Mouse (Mus musculus): ENCODE measurements around the gene Pllp. TPM values are rescaled to one million over a fixed set of nuclear protein-coding genes. Genes with fewer than 3 reads are reported as not detected.

Gene Pllp
- polyA plus RNA-seq, 1 experiment from 2014 or later, result 16.6 TPM

DNA sequence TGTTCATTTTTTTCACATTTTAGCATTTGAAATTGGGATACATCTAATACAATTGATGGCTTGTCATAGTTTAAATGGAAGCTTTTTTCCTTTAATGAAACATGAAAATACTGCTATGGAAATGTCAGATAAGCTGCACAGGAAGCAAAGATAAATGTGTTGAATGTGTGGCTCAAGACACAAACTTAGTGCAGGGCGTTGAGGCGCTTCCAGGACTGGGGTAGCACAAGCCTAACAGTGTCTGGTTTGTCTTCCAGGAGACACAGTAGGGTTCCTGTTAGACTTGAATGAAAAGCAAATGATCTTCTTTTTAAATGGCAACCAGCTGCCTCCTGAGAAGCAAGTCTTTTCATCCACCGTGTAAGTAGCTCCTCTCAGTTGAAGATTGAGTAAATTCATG lies 46.6 kb downstream of the Pllp start:
- Histone ChIP-seq H3K27ac (no peak overlapping the region), H3K27me3 (ENCODE audit: insufficient read depth, low read length) (no peaks in the 10 kb centered on the region), H3K36me3 (ENCODE audit: insufficient read depth, low read length) (peaks cover 34% of the 10 kb centered on the region), H3K9ac (ENCODE audit: low read depth, low read length) (no peak overlapping the region), H3K9me3 (replicated peaks; ENCODE audit: low read length) (no peaks in the 10 kb centered on the region), H3K4me1 (replicated peaks; ENCODE audit: insufficient read depth, low read length) (no peaks in the 10 kb centered on the region), H3K4me3 (replicated peaks; ENCODE audit: low read depth, low read length) (no peak overlapping the region), H3K4me2 (ENCODE audit: low read length) (no peak overlapping the region)
- TF ChIP-seq CTCF (IDR thresholded peaks at IDR 0.05; ENCODE audit: low read depth), result no peak
- no peak for ATAC-seq (replicated peaks; ENCODE audit: low FRiP score, low read depth)
- no peak for DNase-seq (ENCODE audit: low spot score)
- 85% methylated on average over 3 of the region's 3 CpGs for WGBS

DNA sequence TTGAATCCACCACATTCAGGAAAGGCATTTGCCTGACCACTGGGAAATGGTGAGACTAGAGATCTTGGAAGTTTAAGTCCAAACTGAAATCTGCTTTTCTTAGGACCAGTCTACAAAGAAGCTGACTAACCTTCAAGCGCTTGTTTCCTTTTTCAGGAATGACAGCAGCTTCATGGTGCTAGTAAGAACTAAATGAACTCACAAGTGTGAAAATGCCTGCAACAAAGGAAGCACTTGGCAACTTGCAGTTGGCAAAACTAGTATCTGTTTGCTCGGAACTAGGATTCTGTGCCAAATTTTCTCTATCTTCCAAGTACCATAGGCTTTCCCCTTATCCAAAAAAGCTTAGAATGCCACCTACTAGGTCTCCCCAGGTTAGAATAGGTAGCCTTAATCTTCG lies 49.9 kb downstream of the Pllp start:
- Histone ChIP-seq H3K27ac (no peak overlapping the region), H3K4me3 (replicated peaks; ENCODE audit: low read depth, low read length) (no peak overlapping the region), H3K4me2 (ENCODE audit: low read length) (no peak overlapping the region), H3K4me1 (replicated peaks; ENCODE audit: insufficient read depth, low read length) (no peaks in the 10 kb centered on the region), H3K9ac (ENCODE audit: low read depth, low read length) (no peak overlapping the region), H3K36me3 (ENCODE audit: insufficient read depth, low read length) (peaks cover 26% of the 10 kb centered on the region), H3K9me3 (replicated peaks; ENCODE audit: low read length) (no peaks in the 10 kb centered on the region), H3K27me3 (ENCODE audit: insufficient read depth, low read length) (no peaks in the 10 kb centered on the region)
- DNase-seq (ENCODE audit: low spot score), result no peak
- 92% methylated on average over 3 of the region's 3 CpGs for WGBS
- no peak for ATAC-seq (replicated peaks; ENCODE audit: low FRiP score, low read depth)
- TF ChIP-seq CTCF (IDR thresholded peaks at IDR 0.05; ENCODE audit: low read depth), result no peak

DNA sequence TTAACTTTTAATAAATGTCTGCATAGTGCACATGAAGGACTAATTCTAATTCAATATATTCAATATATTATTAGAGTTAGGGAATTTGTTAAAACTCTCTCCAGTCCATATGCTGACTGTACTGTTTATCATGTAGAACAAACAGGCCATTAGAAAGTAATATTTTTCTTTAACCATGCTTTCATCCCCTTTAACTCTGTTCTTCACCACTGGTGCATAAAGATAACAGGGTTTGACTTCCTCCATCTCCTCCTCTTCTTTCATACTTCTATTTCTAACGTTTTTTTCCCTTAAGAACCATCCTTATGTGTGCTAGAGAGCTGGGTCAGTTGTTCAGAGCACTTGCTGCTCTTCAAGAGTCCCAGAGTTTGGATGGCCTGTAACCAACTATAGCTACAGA lies 50.9 kb downstream of the Pllp start:
- no peak for ATAC-seq (replicated peaks; ENCODE audit: low FRiP score, low read depth)
- Histone ChIP-seq H3K4me1 (replicated peaks; ENCODE audit: insufficient read depth, low read length) (no peaks in the 10 kb centered on the region), H3K27ac (no peak overlapping the region), H3K4me3 (replicated peaks; ENCODE audit: low read depth, low read length) (no peak overlapping the region), H3K9me3 (replicated peaks; ENCODE audit: low read length) (no peaks in the 10 kb centered on the region), H3K27me3 (ENCODE audit: insufficient read depth, low read length) (no peaks in the 10 kb centered on the region), H3K36me3 (ENCODE audit: insufficient read depth, low read length) (peaks cover 34% of the 10 kb centered on the region), H3K4me2 (ENCODE audit: low read length) (no peak overlapping the region), H3K9ac (ENCODE audit: low read depth, low read length) (no peak overlapping the region)
- no peak for TF ChIP-seq CTCF (IDR thresholded peaks at IDR 0.05; ENCODE audit: low read depth)
- WGBS, result 28% methylated on average over 1 of the region's 1 CpGs
- no peak for DNase-seq (ENCODE audit: low spot score)

DNA sequence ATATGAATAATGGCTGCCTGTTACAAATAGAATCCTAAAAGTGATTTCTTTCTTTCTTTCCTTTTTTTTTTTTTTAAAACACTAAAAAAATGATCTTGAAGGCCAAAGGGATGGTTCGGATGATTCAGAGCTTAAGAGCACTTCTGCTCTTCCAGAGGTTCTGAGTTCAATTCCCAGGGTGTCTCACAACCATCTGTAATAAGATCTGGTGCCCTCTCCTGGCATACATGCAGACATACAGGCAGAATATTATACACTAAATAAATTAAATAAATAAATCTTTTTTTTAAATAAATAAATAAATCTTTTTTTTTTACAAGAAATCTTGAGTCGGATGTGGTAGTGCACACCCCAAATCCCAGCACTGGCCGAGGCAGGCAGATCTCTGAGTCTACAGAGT lies 54.1 kb downstream of the Pllp start:
- Histone ChIP-seq H3K4me2 (ENCODE audit: low read length) (no peak overlapping the region), H3K27ac (no peak overlapping the region), H3K27me3 (ENCODE audit: insufficient read depth, low read length) (no peaks in the 10 kb centered on the region), H3K9ac (ENCODE audit: low read depth, low read length) (no peak overlapping the region), H3K4me3 (replicated peaks; ENCODE audit: low read depth, low read length) (no peak overlapping the region), H3K36me3 (ENCODE audit: insufficient read depth, low read length) (peaks cover 47% of the 10 kb centered on the region), H3K4me1 (replicated peaks; ENCODE audit: insufficient read depth, low read length) (no peaks in the 10 kb centered on the region), H3K9me3 (replicated peaks; ENCODE audit: low read length) (no peaks in the 10 kb centered on the region)
- WGBS, result 91% methylated on average over 3 of the region's 3 CpGs
- ATAC-seq (replicated peaks; ENCODE audit: low FRiP score, low read depth), result no peak
- no peak for DNase-seq (ENCODE audit: low spot score)
- TF ChIP-seq CTCF (IDR thresholded peaks at IDR 0.05; ENCODE audit: low read depth), result peak; percentile 35

DNA sequence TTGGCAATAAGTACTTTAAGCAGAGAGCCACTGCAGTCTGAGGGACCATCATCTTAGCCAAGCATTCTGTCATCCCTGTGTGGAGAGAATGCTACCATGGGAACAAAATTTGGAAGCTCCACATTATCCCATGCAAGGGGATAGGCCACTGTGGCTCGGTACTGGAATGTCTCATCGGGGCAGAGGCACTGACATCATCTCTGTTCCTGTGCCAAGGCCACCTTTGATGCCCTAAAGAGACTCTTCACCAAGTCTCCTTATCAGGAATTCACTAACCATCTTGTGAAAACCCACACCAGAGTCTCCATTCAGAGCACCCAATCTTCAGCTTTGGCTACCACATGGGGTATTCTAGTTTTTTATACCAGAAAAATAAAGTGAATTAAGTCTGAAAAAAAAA lies 54.9 kb downstream of the Pllp start:
- WGBS, result 96% methylated on average over 2 of the region's 2 CpGs
- no peak overlapping the region for H3K9ac ChIP-seq (ENCODE audit: low read depth, low read length)
- no peak overlapping the region for H3K4me2 ChIP-seq (ENCODE audit: low read length)
- H3K36me3 ChIP-seq (ENCODE audit: insufficient read depth, low read length), result peaks cover 45% of the 10 kb centered on the region
- TF ChIP-seq CTCF (IDR thresholded peaks at IDR 0.05; ENCODE audit: low read depth), result no peak
- H3K4me1 ChIP-seq (replicated peaks; ENCODE audit: insufficient read depth, low read length), result no peaks in the 10 kb centered on the region
- no peak overlapping the region for H3K27ac ChIP-seq
- no peak for DNase-seq (ENCODE audit: low spot score)
- no peak for ATAC-seq (replicated peaks; ENCODE audit: low FRiP score, low read depth)
- H3K27me3 ChIP-seq (ENCODE audit: insufficient read depth, low read length), result no peaks in the 10 kb centered on the region
- no peaks in the 10 kb centered on the region for H3K9me3 ChIP-seq (replicated peaks; ENCODE audit: low read length)
- H3K4me3 ChIP-seq (replicated peaks; ENCODE audit: low read depth, low read length), result no peak overlapping the region

DNA sequence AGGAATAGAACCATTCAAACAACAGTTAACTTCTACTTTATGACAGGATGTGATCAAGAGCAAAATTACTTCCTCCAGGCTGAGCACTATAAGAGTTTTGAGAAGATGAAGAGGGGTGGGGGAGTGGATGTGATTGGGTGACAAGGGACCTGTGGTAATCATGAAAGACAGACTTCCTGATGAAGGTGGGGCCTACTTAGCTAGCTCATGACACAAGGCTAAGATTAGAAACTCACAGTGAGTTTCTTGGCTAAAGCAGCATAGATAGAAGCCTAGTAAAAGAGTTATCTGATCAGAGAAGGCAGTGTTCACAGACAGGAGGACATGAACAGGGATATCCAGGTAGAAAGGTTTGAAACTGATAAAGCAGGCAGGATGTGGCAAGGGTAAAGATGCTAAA lies 61.9 kb downstream of the Pllp start:
- Histone ChIP-seq H3K4me1 (replicated peaks; ENCODE audit: insufficient read depth, low read length) (no peaks in the 10 kb centered on the region), H3K4me2 (ENCODE audit: low read length) (no peak overlapping the region), H3K9me3 (replicated peaks; ENCODE audit: low read length) (no peaks in the 10 kb centered on the region), H3K27ac (no peak overlapping the region), H3K4me3 (replicated peaks; ENCODE audit: low read depth, low read length) (no peak overlapping the region), H3K36me3 (ENCODE audit: insufficient read depth, low read length) (peaks cover 44% of the 10 kb centered on the region), H3K27me3 (ENCODE audit: insufficient read depth, low read length) (no peaks in the 10 kb centered on the region), H3K9ac (ENCODE audit: low read depth, low read length) (no peak overlapping the region)
- no peak for TF ChIP-seq CTCF (IDR thresholded peaks at IDR 0.05; ENCODE audit: low read depth)
- DNase-seq (ENCODE audit: low spot score) (no peak), ATAC-seq (replicated peaks; ENCODE audit: low FRiP score, low read depth) (no peak)

DNA sequence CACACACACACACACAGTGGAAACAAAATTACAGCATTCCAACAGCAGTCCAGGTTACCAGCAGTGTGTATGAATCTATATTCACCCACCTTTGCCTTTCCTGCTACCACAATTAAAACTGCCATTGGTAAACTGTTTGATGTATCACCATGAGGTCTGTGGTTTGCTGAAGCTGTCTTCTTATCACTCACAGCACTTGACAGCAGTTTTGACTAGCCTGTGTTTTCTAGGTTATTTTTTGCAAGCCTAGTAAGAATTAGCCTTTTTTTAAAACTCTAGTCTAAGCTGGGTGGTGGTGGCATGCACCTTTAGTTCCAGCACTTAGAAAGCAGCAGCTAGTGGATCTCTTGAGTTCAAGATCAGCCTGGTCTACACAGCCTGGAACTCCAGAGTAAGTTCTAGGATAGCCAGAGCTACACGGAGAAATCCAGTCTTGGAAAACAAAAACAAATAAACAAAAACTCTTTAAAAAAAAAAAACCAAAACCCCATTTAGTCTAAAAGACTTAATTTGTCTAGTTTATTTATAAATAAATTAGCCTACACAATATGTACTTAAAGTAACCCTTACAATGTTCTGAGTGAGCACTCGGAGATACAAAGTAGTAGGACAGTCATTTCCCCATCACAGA lies 62.4 kb downstream of the Pllp start:
- H3K36me3 ChIP-seq (ENCODE audit: insufficient read depth, low read length), result peaks cover 43% of the 10 kb centered on the region
- H3K4me2 ChIP-seq (ENCODE audit: low read length), result no peak overlapping the region
- no peak overlapping the region for H3K4me3 ChIP-seq (replicated peaks; ENCODE audit: low read depth, low read length)
- ATAC-seq (replicated peaks; ENCODE audit: low FRiP score, low read depth), result no peak
- H3K9ac ChIP-seq (ENCODE audit: low read depth, low read length), result no peak overlapping the region
- TF ChIP-seq CTCF (IDR thresholded peaks at IDR 0.05; ENCODE audit: low read depth), result no peak
- 80% methylated on average over 2 of the region's 2 CpGs for WGBS
- H3K27me3 ChIP-seq (ENCODE audit: insufficient read depth, low read length), result no peaks in the 10 kb centered on the region
- no peak overlapping the region for H3K27ac ChIP-seq
- H3K9me3 ChIP-seq (replicated peaks; ENCODE audit: low read length), result no peaks in the 10 kb centered on the region
- DNase-seq (ENCODE audit: low spot score), result no peak
- H3K4me1 ChIP-seq (replicated peaks; ENCODE audit: insufficient read depth, low read length), result no peaks in the 10 kb centered on the region

Other genes with a start within 250 kb of the Pllp start
- gene Cpne2, start 163.3 kb downstream of the Pllp start, polyA plus RNA-seq (2015; fragmentation: Nextera tagmentation; extraction: Ambion mirVana), result 11.4 and 12.9 TPM in 2 replicates
- gene Rspry1, start 94.3 kb downstream of the Pllp start, polyA plus RNA-seq (2015; fragmentation: Nextera tagmentation; extraction: Ambion mirVana), result 31.0 and 33.1 TPM in 2 replicates
- 64.1 and 72.0 TPM in 2 replicates for gene Fam192a, start 94.3 kb downstream of the Pllp start, polyA plus RNA-seq (2015; fragmentation: Nextera tagmentation; extraction: Ambion mirVana)
- gene Arl2bp, start 29.7 kb downstream of the Pllp start, polyA plus RNA-seq (2015; fragmentation: Nextera tagmentation; extraction: Ambion mirVana), result 127 TPM in 2 replicates
- not detected in 2 replicates for gene Ccl22, start 49.3 kb upstream of the Pllp start, polyA plus RNA-seq (2015; fragmentation: Nextera tagmentation; extraction: Ambion mirVana)
- 21.5 and 23.4 TPM in 2 replicates for gene Cx3cl1, start 75.7 kb upstream of the Pllp start, polyA plus RNA-seq (2015; fragmentation: Nextera tagmentation; extraction: Ambion mirVana)
- 0.69 and 1.2 TPM in 2 replicates for gene Ccl17, start 114.2 kb upstream of the Pllp start, polyA plus RNA-seq (2015; fragmentation: Nextera tagmentation; extraction: Ambion mirVana)
- 101 and 108 TPM in 2 replicates for gene Coq9, start 142.0 kb upstream of the Pllp start, polyA plus RNA-seq (2015; fragmentation: Nextera tagmentation; extraction: Ambion mirVana)
- gene Ciapin1, start 142.1 kb upstream of the Pllp start, polyA plus RNA-seq (2015; fragmentation: Nextera tagmentation; extraction: Ambion mirVana), result 112 and 129 TPM in 2 replicates
- gene Polr2c, start 161.2 kb upstream of the Pllp start, polyA plus RNA-seq (2015; fragmentation: Nextera tagmentation; extraction: Ambion mirVana), result 129 and 132 TPM in 2 replicates
- 25.2 TPM in 2 replicates for gene Dok4, start 180.1 kb upstream of the Pllp start, polyA plus RNA-seq (2015; fragmentation: Nextera tagmentation; extraction: Ambion mirVana)
- gene Ccdc102a, start 221.8 kb upstream of the Pllp start, polyA plus RNA-seq (2015; fragmentation: Nextera tagmentation; extraction: Ambion mirVana), result 17.5 and 20.0 TPM in 2 replicates
- not detected in 2 replicates for gene Adgrg5, start 227.4 kb upstream of the Pllp start, polyA plus RNA-seq (2015; fragmentation: Nextera tagmentation; extraction: Ambion mirVana)

All from kidney, postnatal 0 days (tissue).